28 mouse cellular contexts compared by ENCODE assay signal in genomic region chrX:142895316-142895715, GRCm38 (mm10).
DNase-seq lines count a peak whose midpoint lies in the region; ATAC-seq lines count a peak whose summit lies in the region.
"Had no signal": no experiment of that assay in that cellular context is flagged by ENCODE, and none has a peak within 500 bp of the region (broad histone marks: within the 10 kb centered on the region; RNA-seq: fewer than 3 reads in every experiment).

No protein-coding gene starts in this region.

- DNase-seq in embryonic facial prominence, embryonic 14.5 days (ENCODE audit: low spot score), result peak; percentile 43
- no peak for DNase-seq in embryonic facial prominence, embryonic 10.5 days (ENCODE audit: low spot score)
- DNase-seq in 3134 (ENCODE audit: extremely low read depth, insufficient read length, low spot score), result peak; percentile 4
- DNase-seq in Muller cell, postnatal 12 days (ENCODE audit: inconsistent ontology term), result peak; percentile 6
- peak; percentile 7 for DNase-seq in forelimb bud, embryonic 11.5 days (ENCODE audit: low read depth, low spot score)
- DNase-seq in right cerebral cortex, postnatal 4 days, result no peak
- DNase-seq in heart, postnatal 25 days (ENCODE audit: low spot score), result no peak
- no peak for DNase-seq in liver, embryonic 11.5 days (ENCODE audit: low spot score)
- DNase-seq: adrenal gland, adult 8-10 months; adrenal gland, postnatal 36 days; cerebellum, adult 11 months; cerebellum, adult 8-10 months; cerebellum, postnatal 14 days; embryo, embryonic 11 days; gastrocnemius, postnatal 36 days; heart, adult 11 months; heart, postnatal 4 days had no signal

- no peak overlapping the region for H3K4me2 ChIP-seq in embryonic facial prominence, embryonic 14.5 days (ENCODE audit: low read depth, low read length)
- no peak overlapping the region for H3K4me2 ChIP-seq in liver, embryonic 11.5 days
- H3K4me2 ChIP-seq: embryonic facial prominence, embryonic 12.5 days; heart, embryonic 13.5 days; hindbrain, embryonic 12.5 days had no signal

- no peaks in the 10 kb centered on the region for H3K4me1 ChIP-seq in embryonic facial prominence, embryonic 14.5 days (ENCODE audit: control insufficient read depth, insufficient read depth, low read length)
- H3K4me1 ChIP-seq in embryonic facial prominence, embryonic 10.5 days, result no peaks in the 10 kb centered on the region
- H3K4me1 ChIP-seq in liver, embryonic 11.5 days (replicated peaks; ENCODE audit: control insufficient read depth, insufficient read depth, low read length), result no peaks in the 10 kb centered on the region
- H3K4me1 ChIP-seq: embryonic facial prominence, embryonic 12.5 days; forebrain, embryonic 10.5 days; heart, embryonic 13.5 days; hindbrain, embryonic 12.5 days had no signal

- H3K36me3 ChIP-seq in embryonic facial prominence, embryonic 14.5 days (ENCODE audit: control insufficient read depth, insufficient read depth, low read length), result no peaks in the 10 kb centered on the region
- H3K36me3 ChIP-seq in embryonic facial prominence, embryonic 10.5 days (replicated peaks), result no peaks in the 10 kb centered on the region
- H3K36me3 ChIP-seq in liver, embryonic 11.5 days (ENCODE audit: control insufficient read depth, insufficient read depth, low read length), result no peaks in the 10 kb centered on the region
- H3K36me3 ChIP-seq: embryonic facial prominence, embryonic 12.5 days; forebrain, embryonic 10.5 days; heart, embryonic 13.5 days; hindbrain, embryonic 12.5 days had no signal

- H3K27ac ChIP-seq in embryonic facial prominence, embryonic 14.5 days (replicated peaks; ENCODE audit: low read depth, low read length), result peak overlapping the region; percentile 28; the same call in 1 of the 2 replicates
- no peak overlapping the region for H3K27ac ChIP-seq in embryonic facial prominence, embryonic 10.5 days (replicated peaks)
- no peak overlapping the region for H3K27ac ChIP-seq in liver, embryonic 11.5 days (ENCODE audit: low read depth, low read length)
- H3K27ac ChIP-seq: embryonic facial prominence, embryonic 12.5 days; forebrain, embryonic 10.5 days; heart, embryonic 13.5 days; hindbrain, embryonic 12.5 days had no signal

- WGBS in embryonic facial prominence, embryonic 14.5 days, result 57% methylated on average over 2 of the region's 2 CpGs
- 81% methylated on average over 2 of the region's 2 CpGs for WGBS in embryonic facial prominence, embryonic 10.5 days
- WGBS in liver, embryonic 11.5 days, result 84% methylated on average over 2 of the region's 2 CpGs

- H3K27me3 ChIP-seq in embryonic facial prominence, embryonic 14.5 days (replicated peaks; ENCODE audit: control insufficient read depth, insufficient read depth, low read length), result peaks cover 10% of the 10 kb centered on the region
- H3K27me3 ChIP-seq in embryonic facial prominence, embryonic 10.5 days (replicated peaks; ENCODE audit: low read depth, poor library complexity, severe bottlenecking), result peaks cover 68% of the 10 kb centered on the region
- no peaks in the 10 kb centered on the region for H3K27me3 ChIP-seq in liver, embryonic 11.5 days (replicated peaks; ENCODE audit: control insufficient read depth, insufficient read depth, low read length)
- H3K27me3 ChIP-seq: heart, embryonic 13.5 days had no signal

- H3K9me3 ChIP-seq in embryonic facial prominence, embryonic 14.5 days (ENCODE audit: control insufficient read depth, low read length), result no peaks in the 10 kb centered on the region
- H3K9me3 ChIP-seq in embryonic facial prominence, embryonic 10.5 days, result no peaks in the 10 kb centered on the region
- no peaks in the 10 kb centered on the region for H3K9me3 ChIP-seq in liver, embryonic 11.5 days (ENCODE audit: control insufficient read depth, low read length)
- H3K9me3 ChIP-seq: embryonic facial prominence, embryonic 12.5 days; forebrain, embryonic 10.5 days; G1E; heart, embryonic 13.5 days; hindbrain, embryonic 12.5 days had no signal

- intact Hi-C loops in heart, postnatal 25 days (cut with DNase I), result loop anchor here (10.0 kb wide), 1 partner anchor 69 kb away; the partner anchor contains the start of gene Ammecr1

- H3K9ac ChIP-seq in embryonic facial prominence, embryonic 14.5 days (ENCODE audit: low read depth, low read length), result no peak overlapping the region
- H3K9ac ChIP-seq in liver, embryonic 11.5 days (ENCODE audit: low read depth, low read length), result no peak overlapping the region
- H3K9ac ChIP-seq: embryonic facial prominence, embryonic 12.5 days; heart, embryonic 13.5 days; hindbrain, embryonic 12.5 days had no signal

- no peak for ATAC-seq in embryonic facial prominence, embryonic 14.5 days (ENCODE audit: low read depth)
- ATAC-seq in liver, embryonic 11.5 days (replicated peaks; ENCODE audit: low FRiP score), result no peak
- ATAC-seq: activated CD4-positive, CD25-positive, alpha-beta regulatory T cell, adult 4 months; CD4-positive, CD25-positive, alpha-beta regulatory T cell, adult 4 months; forebrain, embryonic 14.5 days; hindbrain, embryonic 16.5 days; inflammation-experienced regulatory T-cells, adult 6 months; Patski had no signal

- H3K4me3 ChIP-seq in embryonic facial prominence, embryonic 14.5 days (ENCODE audit: low read depth, low read length), result no peak overlapping the region
- H3K4me3 ChIP-seq in embryonic facial prominence, embryonic 10.5 days, result no peak overlapping the region
- H3K4me3 ChIP-seq in liver, embryonic 11.5 days (ENCODE audit: low read depth, low read length), result no peak overlapping the region
- H3K4me3 ChIP-seq: embryonic facial prominence, embryonic 12.5 days; forebrain, embryonic 10.5 days; heart, embryonic 13.5 days; hindbrain, embryonic 12.5 days had no signal

Comparison
In these comparisons a context has a peak if more than half of its experiments do, and no peak if none do; other contexts are left out.
1. DNase-seq: peak in embryonic facial prominence, embryonic 14.5 days (single experiment), 3134 (single experiment), Muller cell, postnatal 12 days (single experiment) and forelimb bud, embryonic 11.5 days (single experiment); none in embryonic facial prominence, embryonic 10.5 days (single experiment), right cerebral cortex, postnatal 4 days (single experiment), heart, postnatal 25 days (single experiment) and liver, embryonic 11.5 days (single experiment).